Mouse (Mus musculus): Measurements from ENCODE around the gene Cbfa2t2.

- TF ChIP-seq CTCF (IDR thresholded peaks at IDR 0.05; ENCODE audit: control insufficient read depth, insufficient read depth, insufficient replicate concordance, low read depth, low read length) (no peak), POLR2A (IDR thresholded peaks at IDR 0.05; ENCODE audit: control insufficient read depth, low read depth, low read length) (no peak)
Measured at GRCm38 (mm10) chr2:154584931-154585601, 148.8 kb downstream of the Cbfa2t2 start.

Measured in testis, adult 2 months (tissue).